Mouse (Mus musculus) forebrain, embryonic 14.5 days (tissue): ENCODE data around the gene Vipr2. TPM values are rescaled to one million over a fixed set of nuclear protein-coding genes. Genes with fewer than 3 reads are reported as not detected.

Source experiments
- ATAC-seq: fragments of 200-750 bp; cut with Nextera tagmentation; 2 replicates; pipeline ENCODE4 v1.8.0; 2017; ENCODE audit warnings: mild to moderate bottlenecking, moderate library complexity
- DNase-seq: peaks from one replicate; pipeline ENCODE4 v3.0.0-alpha.2; 2015; ENCODE audit warnings: low spot score
- H3K27ac ChIP-seq: fragments of 300-500 bp; sonication (generic); 2 replicates; pipeline ENCODE4 v1.5.1; 2014; ENCODE audit warnings: low read depth, mild to moderate bottlenecking, control low read depth, low read length, moderate library complexity
- H3K27me3 ChIP-seq: fragments of 300-500 bp; sonication (generic); replicated peaks from 2 replicates; pipeline ENCODE4 v1.6.1; 2014; ENCODE audit warnings: low read length, control low read depth, mixed read lengths; ENCODE audit not compliant: control insufficient read depth, insufficient read depth
- H3K36me3 ChIP-seq: fragments of 300-500 bp; sonication (generic); 2 replicates; pipeline ENCODE4 v1.6.1; 2014; ENCODE audit warnings: low read length, control low read depth; ENCODE audit not compliant: control insufficient read depth, insufficient read depth
- H3K4me1 ChIP-seq: fragments of 300-500 bp; sonication (generic); 2 replicates; pipeline ENCODE4 v1.6.1; 2014; ENCODE audit warnings: antibody characterized with exemption, low read length, control low read depth; ENCODE audit not compliant: control insufficient read depth, insufficient read depth
- H3K4me2 ChIP-seq: fragments of 300-500 bp; sonication (generic); 2 replicates; pipeline ENCODE4 v1.6.1; 2014; ENCODE audit warnings: mild to moderate bottlenecking, control low read depth, low read length
- H3K4me3 ChIP-seq: fragments of 300-500 bp; sonication (generic); 2 replicates; pipeline ENCODE4 v1.5.1; 2014; ENCODE audit warnings: low read depth, low read length, control low read depth
- H3K9ac ChIP-seq: fragments of 300-500 bp; sonication (generic); 2 replicates; pipeline ENCODE4 v1.6.1; 2014; ENCODE audit warnings: mild to moderate bottlenecking, low read length, control low read depth, moderate library complexity
- H3K9me3 ChIP-seq: fragments of 300-500 bp; sonication (generic); replicated peaks from 2 replicates; pipeline ENCODE4 v1.6.1; 2016; ENCODE audit warnings: low read length, control low read depth, mixed read lengths; ENCODE audit not compliant: control insufficient read depth
- whole genome bisulfite sequencing: fragments of 180-500 bp; shearing (Covaris S2); extraction: QIAGEN DNeasy Blood & Tissue Kit; methylation state at CpG from one replicate; pipeline ENCODE4 v1.1.7; 2014; 5-methylcytosine and 5-hydroxymethylcytosine counted together
- polyA plus RNA-seq: library from polyadenylated mRNA; unstranded; fragments of >200 nt; fragmentation: Nextera tagmentation; extraction: Ambion mirVana; gene quantifications from 2 replicates; pipeline ENCODE4 v1.2.1, GENCODE M21; 2014

Gene Vipr2
- polyA plus RNA-seq, 1 experiment from 2014 or later = 1.2 TPM

DNA sequence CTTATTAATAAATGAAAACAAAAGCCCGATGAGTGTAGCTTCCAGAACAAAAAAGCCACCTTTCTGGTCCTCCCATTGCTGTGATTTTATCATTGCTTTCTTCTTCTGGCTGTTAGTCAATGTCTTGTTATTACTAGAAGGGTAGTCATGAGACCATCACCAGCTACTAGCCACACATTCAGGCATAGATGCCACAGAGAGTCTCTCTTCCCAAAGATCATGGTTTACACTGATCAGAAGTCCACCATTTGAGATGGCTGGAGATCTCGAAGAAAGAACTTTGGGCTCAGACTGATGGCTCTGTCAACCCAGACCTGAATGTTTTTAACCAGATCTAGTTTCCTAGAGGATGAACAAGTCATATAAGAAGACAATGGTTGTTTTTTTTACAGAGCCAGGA is 38.3 kb downstream of the Vipr2 start:
- no peak for DNase-seq
- no peaks in the 10 kb centered on the region for H3K36me3 ChIP-seq
- no peaks in the 10 kb centered on the region for H3K9me3 ChIP-seq
- 91% methylated on average over 2 of the region's 2 CpGs for WGBS
- H3K4me3 ChIP-seq = no peak overlapping the region
- ATAC-seq = no peak
- H3K9ac ChIP-seq = no peak overlapping the region
- no peaks in the 10 kb centered on the region for H3K4me1 ChIP-seq
- H3K27me3 ChIP-seq = no peaks in the 10 kb centered on the region
- no peak overlapping the region for H3K4me2 ChIP-seq
- no peak overlapping the region for H3K27ac ChIP-seq

DNA sequence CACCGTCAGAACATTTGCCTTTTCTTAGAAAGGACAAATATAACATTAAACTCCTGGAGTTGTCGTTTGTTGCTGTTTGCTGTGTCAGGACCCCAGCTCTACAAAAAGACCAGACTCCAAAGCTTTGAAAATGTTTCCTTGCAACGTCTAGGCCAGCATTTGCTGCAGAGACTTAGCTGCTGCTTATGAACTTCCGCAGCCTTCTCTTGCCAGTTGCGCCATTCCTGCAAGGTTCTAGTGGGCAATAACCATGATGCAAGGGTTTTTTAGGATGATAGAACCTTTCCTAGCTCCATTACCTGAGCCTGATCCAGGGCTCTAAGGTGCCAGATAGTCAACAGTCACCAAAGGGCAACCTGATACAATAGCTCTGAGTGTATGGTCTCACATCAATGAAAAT is 38.9 kb downstream of the Vipr2 start:
- Histone ChIP-seq H3K9me3 (no peaks in the 10 kb centered on the region), H3K9ac (no peak overlapping the region), H3K36me3 (no peaks in the 10 kb centered on the region), H3K4me3 (no peak overlapping the region), H3K4me2 (no peak overlapping the region), H3K27me3 (no peaks in the 10 kb centered on the region), H3K27ac (no peak overlapping the region), H3K4me1 (no peaks in the 10 kb centered on the region)
- no peak for ATAC-seq
- WGBS = 91% methylated on average over 5 of the region's 5 CpGs
- DNase-seq = no peak

DNA sequence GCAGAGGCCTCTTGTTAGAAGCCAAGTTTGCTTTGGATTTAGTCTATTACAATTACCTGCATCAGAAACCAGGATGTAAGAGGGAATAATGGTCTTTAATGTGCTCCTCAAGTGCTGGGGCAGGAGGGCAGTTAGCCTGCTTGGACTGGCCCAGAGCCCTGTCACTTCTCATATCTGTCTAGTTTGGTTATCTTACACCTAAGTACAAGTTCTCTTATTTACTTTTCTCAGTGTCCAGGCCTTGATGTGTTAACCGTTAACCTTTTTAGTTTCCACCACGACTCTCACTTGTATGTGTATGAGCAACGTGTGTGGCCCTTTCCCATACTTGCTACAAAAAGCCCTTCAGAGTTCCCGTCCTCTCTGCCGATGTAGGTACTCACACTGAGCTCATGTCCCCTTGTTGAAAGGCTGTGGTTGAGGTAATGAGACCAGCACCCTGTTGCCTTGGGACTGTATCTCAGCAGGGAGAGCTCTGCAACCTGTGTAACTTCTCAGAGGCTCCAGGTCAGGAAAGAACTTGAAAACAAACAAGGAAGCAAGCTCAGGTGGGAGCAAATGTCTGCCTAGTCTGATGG is 39.9 kb downstream of the Vipr2 start:
- H3K27ac ChIP-seq = no peak overlapping the region
- WGBS = 77% methylated on average over 5 of the region's 5 CpGs
- H3K4me2 ChIP-seq = no peak overlapping the region
- H3K36me3 ChIP-seq = no peaks in the 10 kb centered on the region
- ATAC-seq (no peak), DNase-seq (no peak)
- H3K4me3 ChIP-seq = no peak overlapping the region
- H3K27me3 ChIP-seq = no peaks in the 10 kb centered on the region
- H3K9ac ChIP-seq = no peak overlapping the region
- H3K9me3 ChIP-seq = no peaks in the 10 kb centered on the region
- H3K4me1 ChIP-seq = no peaks in the 10 kb centered on the region

DNA sequence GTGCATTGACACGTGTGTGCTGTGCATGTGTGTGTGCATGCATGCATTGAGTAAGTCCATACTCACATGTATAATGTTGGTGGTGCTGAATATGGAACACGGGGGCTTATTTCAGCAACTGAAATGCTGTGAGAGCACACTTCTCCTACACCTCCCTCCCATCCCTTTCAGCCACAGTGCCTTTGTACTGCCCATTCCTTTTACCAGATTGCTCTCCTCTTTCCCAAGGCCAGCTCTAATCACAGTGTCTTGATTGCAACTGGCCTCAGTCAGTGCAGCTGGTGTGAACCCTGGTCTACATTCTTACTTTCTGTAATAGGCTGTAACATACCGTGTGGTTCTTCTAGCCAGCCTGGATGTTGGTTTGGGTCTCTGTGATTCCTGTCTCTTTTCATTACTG is 41.5 kb downstream of the Vipr2 start:
- no peaks in the 10 kb centered on the region for H3K4me1 ChIP-seq
- no peaks in the 10 kb centered on the region for H3K27me3 ChIP-seq
- ATAC-seq = no peak
- no peak overlapping the region for H3K4me3 ChIP-seq
- no peaks in the 10 kb centered on the region for H3K9me3 ChIP-seq
- H3K27ac ChIP-seq = no peak overlapping the region
- H3K36me3 ChIP-seq = no peaks in the 10 kb centered on the region
- H3K4me2 ChIP-seq = no peak overlapping the region
- H3K9ac ChIP-seq = no peak overlapping the region
- 89% methylated on average over 3 of the region's 3 CpGs for WGBS
- no peak for DNase-seq

DNA sequence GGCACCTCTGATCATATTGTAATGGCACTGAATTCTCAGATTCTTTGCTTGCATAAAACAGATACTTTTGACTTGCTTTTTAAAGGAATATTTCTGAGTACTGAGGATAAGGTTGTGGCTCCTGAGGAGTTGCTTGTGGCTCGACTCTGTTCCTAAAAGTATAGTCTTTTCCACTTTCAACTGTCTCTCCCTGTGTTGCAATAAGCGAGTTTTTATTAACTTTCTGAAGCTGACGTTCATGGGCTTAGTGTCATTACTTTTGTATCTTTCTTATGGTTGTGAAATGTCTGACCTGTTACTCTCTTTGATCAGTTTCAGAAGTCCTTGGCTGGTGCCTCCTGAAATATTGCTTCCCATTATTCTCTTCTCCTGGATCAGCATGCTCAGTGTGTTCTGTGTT is 46.3 kb downstream of the Vipr2 start:
- H3K27me3 ChIP-seq = no peaks in the 10 kb centered on the region

DNA sequence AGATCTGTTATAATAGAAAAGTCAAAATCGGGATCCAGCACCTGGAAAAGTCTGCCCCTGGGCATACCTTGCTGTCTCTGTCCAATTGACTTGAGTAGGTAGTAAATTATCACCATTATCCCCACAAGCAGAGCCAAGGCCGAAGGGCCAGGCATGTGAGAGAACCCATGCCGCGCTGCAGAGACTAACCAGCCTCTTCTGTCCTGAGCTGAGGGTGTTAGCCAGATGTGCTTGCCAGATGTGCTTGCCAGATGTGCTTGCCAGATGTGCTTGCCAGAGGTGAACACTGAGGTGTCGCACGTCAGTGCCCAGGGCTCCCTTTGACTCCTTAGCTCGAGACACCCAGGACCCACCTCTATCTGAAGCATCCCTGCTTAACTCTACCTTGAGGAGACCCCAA is 53.4 kb downstream of the Vipr2 start:
- DNase-seq (no peak), ATAC-seq (no peak)
- H3K4me2 ChIP-seq = no peak overlapping the region
- H3K9me3 ChIP-seq = no peaks in the 10 kb centered on the region
- H3K27ac ChIP-seq = no peak overlapping the region
- no peaks in the 10 kb centered on the region for H3K36me3 ChIP-seq
- 93% methylated on average over 7 of the region's 7 CpGs for WGBS
- no peak overlapping the region for H3K9ac ChIP-seq
- no peak overlapping the region for H3K4me3 ChIP-seq
- no peaks in the 10 kb centered on the region for H3K27me3 ChIP-seq
- H3K4me1 ChIP-seq = no peaks in the 10 kb centered on the region

More for the DNA sequence above, 46.3 kb downstream of the Vipr2 start:
- Histone ChIP-seq H3K4me1 (no peaks in the 10 kb centered on the region), H3K36me3 (no peaks in the 10 kb centered on the region), H3K9me3 (no peaks in the 10 kb centered on the region), H3K4me2 (no peak overlapping the region), H3K9ac (no peak overlapping the region), H3K4me3 (no peak overlapping the region), H3K27ac (no peak overlapping the region)
- no peak for ATAC-seq
- DNase-seq = no peak
- 84% methylated on average over 3 of the region's 3 CpGs for WGBS

DNA sequence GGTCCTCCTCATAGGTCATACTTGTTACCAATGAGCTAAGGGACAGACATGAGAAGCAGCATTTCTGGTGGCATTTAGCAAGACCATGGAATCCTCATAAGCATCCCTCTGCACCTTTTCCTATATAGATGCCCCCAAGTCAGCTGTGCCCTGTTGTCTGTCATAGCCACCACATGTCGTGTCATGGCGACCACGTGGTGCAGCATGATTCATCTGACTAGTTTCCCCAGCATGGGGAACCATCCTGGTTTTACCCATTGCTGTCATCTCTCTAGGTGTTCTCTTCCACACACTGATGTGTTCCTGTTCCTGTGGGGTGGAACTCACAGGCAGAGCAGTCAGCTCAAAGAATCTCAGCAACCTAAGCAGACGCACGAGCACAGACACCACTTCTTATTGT is 55.4 kb downstream of the Vipr2 start:
- Histone ChIP-seq H3K4me1 (no peaks in the 10 kb centered on the region), H3K36me3 (no peaks in the 10 kb centered on the region), H3K9me3 (no peaks in the 10 kb centered on the region), H3K9ac (no peak overlapping the region), H3K27ac (no peak overlapping the region), H3K27me3 (no peaks in the 10 kb centered on the region), H3K4me2 (no peak overlapping the region), H3K4me3 (no peak overlapping the region)
- WGBS = 89% methylated on average over 5 of the region's 5 CpGs
- ATAC-seq = no peak
- DNase-seq = no peak

DNA sequence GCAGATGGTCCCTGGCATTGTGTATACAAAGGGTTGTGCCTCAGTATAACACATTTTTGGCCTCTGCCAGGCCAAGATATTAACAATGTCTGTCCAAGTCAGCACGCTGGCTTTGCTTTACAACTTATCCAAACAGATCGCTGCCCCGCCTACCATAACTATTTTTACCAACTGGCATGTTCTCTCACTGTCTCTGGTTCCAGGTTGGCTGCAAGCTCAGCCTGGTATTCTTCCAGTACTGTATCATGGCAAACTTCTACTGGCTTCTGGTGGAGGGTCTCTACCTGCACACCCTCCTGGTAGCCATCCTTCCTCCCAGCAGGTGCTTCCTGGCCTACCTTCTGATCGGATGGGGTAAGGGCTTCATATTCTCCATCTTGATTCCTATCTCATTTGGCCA is 58.4 kb downstream of the Vipr2 start:
- no peaks in the 10 kb centered on the region for H3K4me1 ChIP-seq
- DNase-seq (no peak), ATAC-seq (no peak)
- no peaks in the 10 kb centered on the region for H3K27me3 ChIP-seq
- H3K27ac ChIP-seq = no peak overlapping the region
- H3K4me3 ChIP-seq = no peak overlapping the region
- H3K9ac ChIP-seq = no peak overlapping the region
- 93% methylated on average over 4 of the region's 4 CpGs for WGBS
- H3K36me3 ChIP-seq = no peaks in the 10 kb centered on the region
- no peaks in the 10 kb centered on the region for H3K9me3 ChIP-seq
- H3K4me2 ChIP-seq = no peak overlapping the region

DNA sequence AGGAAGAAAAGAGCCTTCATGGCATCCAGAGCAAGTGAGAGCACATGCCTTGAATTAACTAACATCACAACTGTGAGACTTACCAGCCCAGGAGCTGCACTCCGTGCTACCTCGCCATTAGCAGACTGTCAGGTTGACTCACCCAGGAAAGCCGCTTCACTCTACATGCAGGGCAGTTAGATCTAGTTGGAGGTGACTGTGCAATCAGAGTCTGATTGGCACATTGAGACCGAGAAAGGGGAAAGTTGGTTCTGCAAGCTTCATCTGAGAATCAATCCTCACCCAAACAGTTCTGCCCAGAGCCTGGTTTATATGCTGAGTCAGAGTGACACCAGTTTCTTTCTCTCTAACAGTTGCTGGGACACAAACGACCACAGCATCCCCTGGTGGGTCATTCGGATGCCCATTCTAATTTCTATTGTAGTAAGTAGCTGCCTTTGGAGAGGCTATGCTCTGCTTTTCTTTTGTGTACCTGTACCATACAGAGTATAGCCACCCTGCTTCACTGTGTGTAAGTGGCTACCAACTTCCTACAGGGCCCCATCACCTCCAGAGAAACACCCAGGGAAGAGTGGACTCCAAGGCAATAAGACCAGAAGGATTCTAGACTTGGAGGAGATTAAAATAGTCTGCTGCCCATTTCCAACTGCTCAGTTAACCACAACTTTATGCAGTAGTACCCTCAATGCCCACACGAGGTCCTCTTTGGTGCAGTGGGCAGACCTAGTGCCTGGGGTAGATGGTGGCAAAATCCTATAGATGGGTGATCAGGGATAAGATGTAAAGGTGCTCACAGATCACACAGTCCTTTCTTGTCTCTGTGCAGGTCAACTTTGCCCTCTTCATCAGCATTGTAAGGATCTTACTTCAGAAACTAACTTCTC is 61.0 kb downstream of the Vipr2 start:
- no peak overlapping the region for H3K27ac ChIP-seq
- H3K36me3 ChIP-seq = no peaks in the 10 kb centered on the region
- H3K4me2 ChIP-seq = no peak overlapping the region
- H3K27me3 ChIP-seq = no peaks in the 10 kb centered on the region
- ATAC-seq (no peak), DNase-seq (no peak)
- 70% methylated on average over 7 of the region's 7 CpGs for WGBS
- H3K9ac ChIP-seq = no peak overlapping the region
- no peaks in the 10 kb centered on the region for H3K9me3 ChIP-seq
- H3K4me3 ChIP-seq = no peak overlapping the region
- no peaks in the 10 kb centered on the region for H3K4me1 ChIP-seq
